Mouse (Mus musculus) embryonic fibroblast, embryonic 13.5 days (primary cell): ENCODE measurements around the gene Hoxb2. TPM values are rescaled to one million over a fixed set of nuclear protein-coding genes. Genes with fewer than 3 reads are reported as not detected.

ENCODE experiments used
- H3K27ac ChIP-seq: 2 replicates; pipeline ENCODE4 v1.5.1; 2012; ENCODE audit warnings: low read length, control low read depth, inconsistent platforms; ENCODE audit not compliant: insufficient read depth
- H3K4me1 ChIP-seq: 2 replicates; pipeline ENCODE4 v1.6.1; 2011; ENCODE audit warnings: low read length; ENCODE audit not compliant: control insufficient read depth, insufficient read depth
- H3K4me3 ChIP-seq: 2 replicates; pipeline ENCODE4 v1.5.1; 2011; ENCODE audit warnings: mild to moderate bottlenecking, control low read depth, low read length; ENCODE audit not compliant: insufficient read depth
- CTCF ChIP-seq: IDR thresholded peaks from 2 replicates; pipeline ENCODE4 v1.5.1; 2011; ENCODE audit warnings: mild to moderate bottlenecking, control low read depth, low read length, moderate library complexity, borderline replicate concordance; ENCODE audit not compliant: insufficient read depth
- POLR2A ChIP-seq: IDR thresholded peaks from 2 replicates; pipeline ENCODE4 v1.6.1; 2011; ENCODE audit warnings: low read depth, mild to moderate bottlenecking, control low read depth, low read length, moderate library complexity
- polyA plus RNA-seq: library from polyadenylated mRNA; stranded (reverse); fragments of >200 nt; gene quantifications from 2 replicates; pipeline ENCODE4 v1.2.4, GENCODE M21; 2011; ENCODE audit warnings: low read depth; ENCODE audit not compliant: missing spikeins, insufficient read length

Hoxb2 gene
- polyA plus RNA-seq, 1 experiment = 6.6 TPM

DNA sequence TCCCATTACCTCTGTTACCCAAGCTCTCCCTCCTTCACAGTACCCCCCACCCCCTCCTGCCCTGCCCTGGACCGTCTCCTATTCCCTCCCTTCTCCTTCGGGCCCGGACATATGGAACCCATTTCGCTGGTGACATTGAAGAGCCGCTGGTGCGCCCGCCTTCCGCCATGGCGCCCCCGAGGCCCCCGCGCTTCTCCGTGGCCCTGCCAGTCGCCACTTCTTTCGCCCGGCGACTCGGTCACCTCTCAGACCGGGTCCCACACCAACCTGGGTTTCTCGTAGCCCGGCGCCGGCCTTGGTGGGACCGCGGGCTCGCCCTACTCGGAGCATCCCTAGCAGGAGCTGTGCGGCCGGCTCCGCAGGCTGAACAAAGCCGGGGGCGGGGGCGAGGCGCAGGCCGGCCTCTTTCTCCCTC is 17.7 kb upstream of the Hoxb2 start:
- H3K27ac ChIP-seq = peak overlapping the region; percentile 81
- TF ChIP-seq CTCF (no peak), POLR2A (0 out of 2 replicates have a peak, but pooled peaks have one; percentile 15)
- H3K4me1 ChIP-seq = no peaks in the 10 kb centered on the region
- peak overlapping the region; percentile 23 for H3K4me3 ChIP-seq

DNA sequence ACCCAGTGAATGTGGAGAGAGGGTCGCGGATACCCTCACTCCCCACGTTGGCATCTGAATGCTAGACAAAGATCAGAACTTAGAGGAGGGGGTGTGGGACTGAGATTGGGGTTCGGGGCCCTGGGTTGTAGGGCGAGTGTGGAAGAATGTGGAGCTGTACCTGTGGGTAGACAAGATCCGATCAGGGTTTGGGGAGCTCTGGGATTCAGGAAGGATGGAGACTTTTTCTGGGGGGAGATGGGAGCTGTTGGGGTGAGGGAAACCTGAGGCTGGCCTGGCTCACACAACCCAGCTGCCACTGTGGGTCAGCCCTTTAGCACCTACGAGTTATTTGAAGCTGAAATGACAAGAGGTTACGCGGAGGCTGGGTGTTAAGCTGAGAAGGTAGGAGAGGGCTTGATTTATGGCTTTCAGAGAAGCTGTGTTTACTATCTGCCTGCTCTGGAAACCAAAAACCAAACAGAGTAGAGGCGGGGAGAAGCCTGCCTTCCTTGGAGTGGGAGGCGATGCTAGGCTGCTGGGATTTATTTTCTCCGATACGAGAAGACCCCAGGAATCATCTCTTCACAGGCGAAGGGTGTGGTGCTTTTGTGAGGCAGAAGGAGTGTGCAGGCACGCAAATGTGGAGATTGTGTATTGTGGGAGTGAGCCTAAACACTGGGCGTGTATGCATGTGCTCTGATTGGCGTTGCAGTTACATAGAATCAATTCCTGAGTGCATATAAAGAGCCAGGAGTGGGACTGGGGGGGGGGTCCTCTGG is 16.9 kb upstream of the Hoxb2 start:
- Histone ChIP-seq H3K4me3 (peak overlapping the region; percentile 23), H3K4me1 (no peaks in the 10 kb centered on the region), H3K27ac (peak overlapping the region; percentile 81)
- TF ChIP-seq POLR2A = 0 out of 2 replicates have a peak, but pooled peaks have one; percentile 8
- TF ChIP-seq CTCF = no peak

DNA sequence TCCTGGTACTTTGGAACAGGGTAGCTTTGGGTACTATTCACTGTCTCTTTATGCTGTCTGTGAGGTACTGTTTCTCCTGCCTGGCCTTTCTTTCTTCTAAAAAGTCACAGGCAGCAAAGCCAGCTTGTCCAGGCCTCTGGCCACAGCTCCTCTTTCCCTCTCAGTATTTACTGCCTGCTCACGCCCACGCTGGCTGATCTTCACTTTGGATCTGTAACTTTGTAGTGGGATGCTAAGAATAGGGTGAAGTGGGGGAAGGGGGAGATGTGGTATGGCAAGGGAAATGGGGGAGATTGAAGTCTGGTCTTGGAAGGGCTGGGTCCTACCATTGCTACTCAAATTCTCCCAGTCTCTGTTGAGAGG is 16.3 kb upstream of the Hoxb2 start:
- Histone ChIP-seq H3K27ac (peak overlapping the region; percentile 81), H3K4me1 (peaks cover 1% of the 10 kb centered on the region; the same call in 1 of the 2 replicates), H3K4me3 (peak overlapping the region; percentile 23)
- TF ChIP-seq CTCF = no peak
- no peak for TF ChIP-seq POLR2A

DNA sequence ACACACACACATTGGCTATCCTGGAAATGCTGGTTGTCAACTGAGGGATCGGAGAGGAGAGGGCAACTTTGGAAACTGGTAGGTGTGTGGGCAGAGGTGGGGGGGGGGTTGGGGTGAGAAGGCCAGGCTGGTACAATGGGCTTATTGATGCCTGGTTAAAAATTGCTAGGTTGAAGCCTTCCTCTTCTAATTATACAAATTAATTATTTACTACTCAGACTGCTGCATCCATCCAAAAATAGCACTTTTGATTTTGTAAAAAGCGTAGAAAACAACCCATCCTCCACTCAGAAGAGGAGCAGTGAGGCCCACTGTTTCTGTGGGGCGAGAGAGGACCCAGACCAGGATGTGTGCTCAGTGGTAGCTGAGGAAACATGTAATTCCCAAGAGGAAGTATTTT is 15.3 kb upstream of the Hoxb2 start:
- no peak for TF ChIP-seq CTCF
- no peak for TF ChIP-seq POLR2A
- H3K4me1 ChIP-seq = peaks cover 3% of the 10 kb centered on the region; the same call in 1 of the 2 replicates
- no peak overlapping the region for H3K4me3 ChIP-seq
- no peak overlapping the region for H3K27ac ChIP-seq

DNA sequence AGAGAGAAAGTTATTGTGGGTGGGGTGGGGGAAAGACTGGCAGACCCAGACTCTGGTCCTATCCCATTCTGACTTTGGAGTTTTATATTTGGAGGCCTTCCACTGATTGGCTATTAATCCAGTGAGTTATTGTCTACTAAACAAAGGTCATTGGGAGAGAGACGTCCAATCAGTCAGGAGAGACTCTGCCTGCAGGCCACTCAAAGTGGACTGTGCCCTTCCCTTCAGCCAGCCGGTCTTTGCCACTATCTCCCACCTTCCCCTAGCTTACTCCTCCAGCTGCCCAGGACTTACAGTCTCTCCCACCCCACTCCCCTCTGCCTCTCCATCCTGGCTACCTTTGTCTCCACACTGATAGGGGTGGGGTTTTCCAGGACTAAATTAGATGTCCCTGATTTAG is 13.7 kb upstream of the Hoxb2 start:
- no peak overlapping the region for H3K4me3 ChIP-seq
- no peak for TF ChIP-seq POLR2A
- H3K27ac ChIP-seq = peak overlapping the region; percentile 21; the same call in 1 of the 2 replicates
- H3K4me1 ChIP-seq = peaks cover 3% of the 10 kb centered on the region; the same call in 1 of the 2 replicates

DNA sequence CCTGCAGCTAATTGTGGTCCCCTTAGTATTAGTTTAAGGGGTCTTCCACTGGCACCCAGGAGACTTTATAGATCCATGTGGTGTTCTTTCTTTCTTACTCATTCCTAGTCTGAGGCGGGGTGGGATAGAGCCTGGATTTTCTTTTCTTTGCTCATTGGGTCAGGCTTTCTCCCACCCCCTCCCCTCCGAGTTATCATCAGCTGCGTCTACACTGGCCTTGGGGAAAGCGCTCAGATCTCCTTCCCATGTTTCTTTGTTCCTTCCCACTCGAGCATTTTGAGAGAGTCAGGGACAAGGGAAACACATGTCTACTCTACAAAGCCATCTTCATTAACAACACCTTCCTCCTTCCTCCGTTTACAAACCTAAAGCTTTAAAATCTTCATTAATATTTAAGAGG is 13.3 kb upstream of the Hoxb2 start:
- H3K4me3 ChIP-seq = no peak overlapping the region
- no peak for TF ChIP-seq POLR2A
- TF ChIP-seq CTCF = no peak
- 0 out of 2 replicates have a peak overlapping the region, but pooled peaks have one; percentile 21 for H3K27ac ChIP-seq
- peaks cover 3% of the 10 kb centered on the region; the same call in 1 of the 2 replicates for H3K4me1 ChIP-seq

DNA sequence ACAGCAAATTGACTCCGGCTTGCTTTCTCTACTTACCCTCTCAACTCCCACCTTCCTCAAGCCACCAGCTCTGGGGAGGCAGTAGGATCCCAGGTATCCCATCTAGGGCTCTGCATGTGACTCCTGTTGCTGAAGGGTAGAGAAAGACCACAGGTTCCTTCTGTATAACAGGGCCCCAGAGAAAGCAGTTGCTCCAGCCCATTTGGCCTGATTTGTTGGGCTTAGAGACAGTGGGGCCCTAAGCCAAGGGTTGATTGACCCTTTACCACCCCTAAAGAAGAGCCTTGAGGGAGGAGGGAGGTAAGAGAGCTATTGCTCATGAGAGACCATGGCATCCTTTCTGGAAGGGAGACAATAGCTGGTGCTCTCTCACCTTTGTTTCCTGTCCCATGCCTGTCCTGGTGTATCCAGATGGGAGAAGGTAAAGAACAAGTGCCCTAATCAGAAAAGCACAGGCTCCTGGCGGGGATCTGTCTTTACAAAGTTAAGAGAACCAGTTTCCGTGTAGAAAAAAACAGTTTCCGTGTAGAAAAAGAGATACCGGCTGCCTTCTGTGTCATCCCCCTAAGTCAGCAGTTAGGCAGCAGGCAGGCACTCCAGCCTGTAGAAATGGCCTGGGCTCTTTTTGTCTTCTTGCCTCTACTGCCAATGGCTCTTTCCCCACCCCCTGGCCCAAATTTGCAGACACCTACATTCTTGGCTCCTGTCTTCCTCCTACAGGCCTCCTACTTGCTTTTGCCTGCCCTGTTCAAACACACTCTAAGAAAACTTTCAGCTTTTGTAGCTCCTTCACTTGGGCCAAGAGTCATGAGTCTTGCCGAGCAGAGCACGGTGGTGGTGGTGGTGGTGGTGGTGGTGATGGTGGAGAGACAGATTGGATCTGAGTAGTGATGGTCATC is 11.1 kb upstream of the Hoxb2 start:
- Histone ChIP-seq H3K4me1 (peaks cover 3% of the 10 kb centered on the region; the same call in 1 of the 2 replicates), H3K4me3 (no peak overlapping the region), H3K27ac (peak overlapping the region; percentile 74)
- TF ChIP-seq POLR2A = no peak
- TF ChIP-seq CTCF = no peak

DNA sequence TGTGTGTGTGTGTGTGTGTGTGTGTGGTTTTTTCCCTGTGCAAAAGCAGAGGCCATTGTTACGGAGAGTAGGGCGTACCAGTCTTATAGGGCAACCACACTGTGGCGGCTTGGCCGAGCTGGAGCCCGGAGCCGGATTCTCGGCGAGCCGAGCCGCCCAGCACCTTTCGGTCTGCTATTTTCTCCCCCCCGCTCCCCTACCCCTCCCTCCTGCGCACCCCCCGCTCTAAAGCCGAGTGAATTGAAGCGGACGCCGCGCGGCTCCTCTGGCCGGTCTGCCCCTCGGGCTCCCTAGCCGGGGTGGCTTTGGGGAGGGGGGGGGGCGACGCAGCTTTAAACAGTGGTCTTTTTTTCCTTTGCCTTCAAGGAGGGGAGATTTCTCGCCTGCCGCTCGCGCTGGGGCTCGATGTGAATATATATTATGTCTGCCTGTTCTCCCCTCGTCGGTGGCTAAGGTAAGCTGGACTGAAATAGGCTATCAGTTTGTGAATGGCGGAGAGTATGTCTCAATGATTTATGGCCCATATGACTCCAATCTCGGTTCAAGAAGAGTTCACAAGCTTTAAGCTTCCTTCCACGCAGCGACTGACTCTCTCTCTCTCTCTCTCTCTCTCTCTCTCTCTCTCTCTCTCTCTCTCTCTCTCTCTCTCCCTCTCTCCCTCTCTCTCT is 9.5 kb upstream of the Hoxb2 start:
- TF ChIP-seq POLR2A = no peak; the same call in 1 of the 2 replicates
- no peak for TF ChIP-seq CTCF
- H3K4me1 ChIP-seq = peaks cover 3% of the 10 kb centered on the region; the same call in 1 of the 2 replicates
- peak overlapping the region; percentile 35 for H3K4me3 ChIP-seq
- peak overlapping the region; percentile 77 for H3K27ac ChIP-seq

DNA sequence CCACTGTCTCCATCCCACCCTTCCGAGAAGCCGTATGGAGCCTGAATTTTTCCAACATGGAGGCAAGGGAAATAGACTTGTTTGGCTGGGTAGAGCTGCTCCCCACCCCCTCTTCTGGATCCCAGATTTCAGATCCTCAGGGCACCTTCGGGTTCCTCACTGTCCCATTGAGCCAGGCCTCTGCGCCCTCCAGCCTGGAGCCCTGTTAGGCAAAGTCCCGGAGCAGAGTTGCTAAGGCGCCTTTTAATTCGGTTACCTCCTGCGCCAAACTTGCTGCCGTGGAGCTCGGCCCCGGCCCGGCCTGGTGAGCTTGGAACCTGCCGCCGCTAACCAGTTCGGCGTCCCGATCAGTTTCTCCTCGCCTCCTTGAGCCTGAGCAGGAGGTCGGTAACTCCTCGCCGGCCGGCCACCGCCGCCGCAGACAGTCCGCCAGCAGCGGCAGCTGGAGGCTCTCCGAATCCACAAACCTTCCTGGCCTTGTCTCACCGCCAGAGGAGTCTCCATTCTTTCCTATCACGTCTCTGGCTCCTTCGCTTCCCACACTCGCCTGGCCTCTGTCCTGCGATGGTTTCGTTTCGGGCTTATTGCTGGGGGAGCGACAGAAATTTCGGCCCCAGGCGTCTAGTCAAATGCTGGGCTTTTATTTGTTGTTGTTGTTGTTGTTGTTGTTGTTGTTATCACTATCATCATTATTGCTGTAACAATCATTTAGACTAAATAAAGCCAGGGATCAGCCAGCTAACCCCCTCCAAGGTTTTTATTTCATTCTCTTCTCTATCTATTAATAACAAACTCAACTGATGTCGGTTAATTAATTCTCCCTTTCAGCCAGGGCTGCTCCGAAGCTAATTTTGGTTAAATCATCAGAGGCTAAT is 8.4 kb upstream of the Hoxb2 start:
- TF ChIP-seq POLR2A = no peak
- TF ChIP-seq CTCF = no peak
- Histone ChIP-seq H3K4me3 (peak overlapping the region; percentile 30), H3K27ac (peak overlapping the region; percentile 77), H3K4me1 (peaks cover 3% of the 10 kb centered on the region; the same call in 1 of the 2 replicates)
